Comparison of ENCODE assay signal across 15 mouse cellular contexts in the genomic region with DNA sequence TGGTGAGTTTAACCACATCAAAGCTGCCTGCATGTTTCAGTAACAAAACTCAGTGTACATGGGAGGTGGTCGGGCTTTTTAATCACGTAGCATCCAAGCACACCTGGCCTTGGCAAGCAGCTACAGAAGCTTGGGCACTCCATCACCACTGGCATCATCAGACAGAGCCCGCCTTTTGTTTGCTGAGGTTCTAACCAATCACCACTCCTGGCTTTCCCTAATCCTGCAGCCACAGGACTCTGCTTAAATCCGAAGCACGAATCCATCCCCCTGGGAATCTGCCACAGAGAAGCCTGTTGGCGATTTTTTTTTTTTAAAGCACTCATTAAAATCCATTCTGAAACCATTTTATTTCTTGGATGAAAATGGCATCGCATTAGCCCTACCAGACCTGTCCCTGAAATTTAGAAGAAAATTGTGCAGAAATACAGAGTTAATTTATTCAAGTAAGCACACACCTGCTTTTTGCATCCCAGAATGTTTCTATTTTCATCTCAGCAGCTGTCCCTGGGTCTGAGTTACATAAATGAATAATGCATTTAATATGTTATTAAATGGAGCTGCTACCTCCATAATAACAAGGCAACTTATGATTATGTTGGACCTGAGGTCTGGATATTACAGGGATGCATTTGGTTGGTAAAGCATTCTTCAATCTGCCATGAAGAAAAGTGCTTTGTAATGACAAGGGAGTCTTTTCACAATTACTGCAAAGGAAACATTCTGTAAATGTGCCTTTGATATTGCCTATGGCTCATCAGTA.
A peak's percentile ranks its signal among the peaks of the same experiment; 100 is the strongest.
DNase-seq lines count a peak whose midpoint lies in the region; ATAC-seq and TF ChIP-seq lines count a peak whose summit lies in the region.
"Had no signal": no experiment of that assay in that cellular context is flagged by ENCODE, and none has a peak within 500 bp of the region (broad histone marks: within the 10 kb centered on the region; RNA-seq: fewer than 3 reads in every experiment).

No protein-coding gene starts in this region.

- 30% methylated on average over 7 of the region's 7 CpGs for WGBS in embryonic facial prominence, embryonic 14.5 days
- 30% methylated on average over 7 of the region's 7 CpGs for WGBS in embryonic facial prominence, embryonic 10.5 days
- WGBS in hindbrain, embryonic 16.5 days = 23% methylated on average over 7 of the region's 7 CpGs
- WGBS in midbrain, embryonic 15.5 days = 8% methylated on average over 7 of the region's 7 CpGs

- no peaks in the 10 kb centered on the region for H3K9me3 ChIP-seq in embryonic facial prominence, embryonic 14.5 days (ENCODE audit: control insufficient read depth, low read length)
- no peaks in the 10 kb centered on the region for H3K9me3 ChIP-seq in embryonic facial prominence, embryonic 10.5 days
- H3K9me3 ChIP-seq in hindbrain, embryonic 16.5 days (ENCODE audit: control insufficient read depth, low read length) = no peaks in the 10 kb centered on the region
- H3K9me3 ChIP-seq in midbrain, embryonic 15.5 days = no peaks in the 10 kb centered on the region
- H3K9me3 ChIP-seq: embryonic facial prominence, embryonic 13.5 days; heart, embryonic 13.5 days; limb, embryonic 13.5 days had no signal

- no peak overlapping the region for H3K4me2 ChIP-seq in embryonic facial prominence, embryonic 14.5 days (ENCODE audit: low read depth, low read length)
- 0 out of 2 replicates have a peak overlapping the region, but pooled peaks have one; percentile 16 for H3K4me2 ChIP-seq in hindbrain, embryonic 16.5 days (ENCODE audit: low read length)
- H3K4me2 ChIP-seq in midbrain, embryonic 15.5 days = peak overlapping the region; percentile 16; the same call in 1 of the 2 replicates
- H3K4me2 ChIP-seq: embryonic facial prominence, embryonic 13.5 days; heart, embryonic 13.5 days; limb, embryonic 13.5 days; lung, embryonic 14.5 days had no signal

- no peak overlapping the region for H3K4me3 ChIP-seq in embryonic facial prominence, embryonic 14.5 days (ENCODE audit: low read depth, low read length)
- no peak overlapping the region for H3K4me3 ChIP-seq in embryonic facial prominence, embryonic 10.5 days
- no peak overlapping the region for H3K4me3 ChIP-seq in hindbrain, embryonic 16.5 days (ENCODE audit: low read length)
- H3K4me3 ChIP-seq in midbrain, embryonic 15.5 days = no peak overlapping the region
- H3K4me3 ChIP-seq: embryonic facial prominence, embryonic 13.5 days; heart, embryonic 13.5 days; limb, embryonic 13.5 days had no signal

- ATAC-seq in embryonic facial prominence, embryonic 14.5 days (ENCODE audit: low read depth) = no peak
- 0 out of 2 replicates have a peak, but pooled peaks have one; percentile 64 for ATAC-seq in hindbrain, embryonic 16.5 days
- peak; percentile 93 for ATAC-seq in midbrain, embryonic 15.5 days (replicated peaks)
- no peak for ATAC-seq in erythroblast, adult 5-6 weeks (replicated peaks; ENCODE audit: low FRiP score, poor library complexity, severe bottlenecking)
- ATAC-seq: inflammation-experienced regulatory T-cells, adult 6 months had no signal

- TF ChIP-seq POLR2A in brain, embryonic 14.5 days (IDR thresholded peaks at IDR 0.05; ENCODE audit: borderline replicate concordance, extremely low read depth, insufficient read depth, insufficient read length, poor library complexity, severe bottlenecking) = no peak

- H3K27ac ChIP-seq in embryonic facial prominence, embryonic 14.5 days (replicated peaks; ENCODE audit: low read depth, low read length) = no peak overlapping the region
- no peak overlapping the region for H3K27ac ChIP-seq in embryonic facial prominence, embryonic 10.5 days (replicated peaks)
- peak overlapping the region; percentile 18; the same call in 1 of the 2 replicates for H3K27ac ChIP-seq in hindbrain, embryonic 16.5 days (ENCODE audit: low read depth, low read length)
- H3K27ac ChIP-seq in midbrain, embryonic 15.5 days = peak overlapping the region; percentile 69
- H3K27ac ChIP-seq: embryonic facial prominence, embryonic 13.5 days; heart, embryonic 13.5 days; limb, embryonic 13.5 days had no signal

- H3K27me3 ChIP-seq in embryonic facial prominence, embryonic 14.5 days (replicated peaks; ENCODE audit: control insufficient read depth, insufficient read depth, low read length) = no peaks in the 10 kb centered on the region
- no peaks in the 10 kb centered on the region for H3K27me3 ChIP-seq in embryonic facial prominence, embryonic 10.5 days (replicated peaks; ENCODE audit: low read depth, poor library complexity, severe bottlenecking)
- no peaks in the 10 kb centered on the region for H3K27me3 ChIP-seq in hindbrain, embryonic 16.5 days (replicated peaks; ENCODE audit: control insufficient read depth, insufficient read depth, low read length)
- no peaks in the 10 kb centered on the region for H3K27me3 ChIP-seq in midbrain, embryonic 15.5 days (replicated peaks)
- H3K27me3 ChIP-seq: embryonic facial prominence, embryonic 13.5 days; heart, embryonic 13.5 days; limb, embryonic 13.5 days had no signal

- peak; percentile 29 for DNase-seq in embryonic facial prominence, embryonic 14.5 days (ENCODE audit: low spot score)
- DNase-seq in embryonic facial prominence, embryonic 10.5 days (ENCODE audit: low spot score) = no peak
- DNase-seq in brain, embryonic 14.5 days (ENCODE audit: low read depth) = peak; percentile 87
- no peak for DNase-seq in T-cell, adult 2 months (ENCODE audit: low spot score)
- DNase-seq in thymus, postnatal 36 days = no peak
- DNase-seq: cerebellum, adult 9-11 months; lung, embryonic 14.5 days; thymus, postnatal 25 days had no signal

- no peak for TF ChIP-seq CTCF in brain, embryonic 14.5 days (IDR thresholded peaks at IDR 0.05; ENCODE audit: borderline replicate concordance, extremely low read depth, insufficient read depth, insufficient read length)

- H3K4me1 ChIP-seq in embryonic facial prominence, embryonic 14.5 days (ENCODE audit: control insufficient read depth, insufficient read depth, low read length) = no peaks in the 10 kb centered on the region
- no peaks in the 10 kb centered on the region; the same call in 1 of the 2 replicates for H3K4me1 ChIP-seq in embryonic facial prominence, embryonic 10.5 days
- peaks cover 4% of the 10 kb centered on the region for H3K4me1 ChIP-seq in hindbrain, embryonic 16.5 days (ENCODE audit: control insufficient read depth, insufficient read depth, low read depth, low read length)
- peaks cover 19% of the 10 kb centered on the region for H3K4me1 ChIP-seq in midbrain, embryonic 15.5 days
- H3K4me1 ChIP-seq: embryonic facial prominence, embryonic 13.5 days; limb, embryonic 13.5 days had no signal

- H3K9ac ChIP-seq in embryonic facial prominence, embryonic 14.5 days (ENCODE audit: low read depth, low read length) = no peak overlapping the region
- H3K9ac ChIP-seq in hindbrain, embryonic 16.5 days (ENCODE audit: low read depth, low read length) = no peak overlapping the region
- no peak overlapping the region for H3K9ac ChIP-seq in midbrain, embryonic 15.5 days
- H3K9ac ChIP-seq: embryonic facial prominence, embryonic 13.5 days; heart, embryonic 13.5 days; limb, embryonic 13.5 days; lung, embryonic 14.5 days had no signal

- H3K36me3 ChIP-seq in embryonic facial prominence, embryonic 14.5 days (ENCODE audit: control insufficient read depth, insufficient read depth, low read length) = no peaks in the 10 kb centered on the region
- no peaks in the 10 kb centered on the region for H3K36me3 ChIP-seq in embryonic facial prominence, embryonic 10.5 days (replicated peaks)
- H3K36me3 ChIP-seq in hindbrain, embryonic 16.5 days (ENCODE audit: control insufficient read depth, insufficient read depth, low read length) = no peaks in the 10 kb centered on the region
- H3K36me3 ChIP-seq in midbrain, embryonic 15.5 days (replicated peaks) = no peaks in the 10 kb centered on the region
- H3K36me3 ChIP-seq: embryonic facial prominence, embryonic 13.5 days; heart, embryonic 13.5 days; limb, embryonic 13.5 days had no signal

Comparison
In these comparisons a context has a peak if more than half of its experiments do, and no peak if none do; other contexts are left out.
1. DNase-seq: peak in embryonic facial prominence, embryonic 14.5 days (single experiment) and brain, embryonic 14.5 days (single experiment); none in embryonic facial prominence, embryonic 10.5 days (single experiment), T-cell, adult 2 months (single experiment) and thymus, postnatal 36 days (0 of 2).
2. ATAC-seq: peak in hindbrain, embryonic 16.5 days (single experiment) and midbrain, embryonic 15.5 days (single experiment); none in embryonic facial prominence, embryonic 14.5 days (single experiment) and erythroblast, adult 5-6 weeks (single experiment).
3. H3K27ac ChIP-seq: peak in hindbrain, embryonic 16.5 days (single experiment) and midbrain, embryonic 15.5 days (single experiment); none in embryonic facial prominence, embryonic 14.5 days (single experiment) and embryonic facial prominence, embryonic 10.5 days (single experiment).